Mouse (Mus musculus): ENCODE measurements around the gene Bcan. TPM values are rescaled to one million over a fixed set of nuclear protein-coding genes. Genes with fewer than 3 reads are reported as not detected.
A peak's percentile ranks its signal among the peaks of the same experiment; 100 is the strongest.

Gene Bcan
- polyA plus RNA-seq, 2 experiments = not detected

- DNase-seq (ENCODE audit: low read depth in 3 of 3, low spot score in 3 of 3) (peak; percentile 58 to 61 (median 59)), ATAC-seq (ENCODE audit: insufficient read depth) (peak; percentile 83)
- H3K36me3 ChIP-seq (replicated peaks; ENCODE audit: control insufficient read depth, insufficient read depth, low read depth) = no peaks in the 10 kb centered on the region
- TF ChIP-seq EP300 (IDR thresholded peaks at IDR 0.05; ENCODE audit: low read depth) (no peak), CTCF (IDR thresholded peaks at IDR 0.05; ENCODE audit: low read depth) (peak; percentile 89)
- peaks cover 0 to 2% of the 10 kb centered on the region in 2 experiments; a peak in 1 of 4 replicates for H3K4me1 ChIP-seq (replicated peaks; ENCODE audit: control insufficient read depth in 2 of 2, insufficient read depth in 2 of 2, low read length in 1 of 2)
- H3K4me3 ChIP-seq (ENCODE audit: insufficient read depth in 1 of 2, low read depth in 2 of 2, low read length in 2 of 2) = peak overlapping the region in 1 of 2 experiments; percentile 43; a peak in 2 of 4 replicates
- no peaks in the 10 kb centered on the region for H3K9me3 ChIP-seq (ENCODE audit: control insufficient read depth, low read length)
- H3K4me2 ChIP-seq (ENCODE audit: low read depth) = peak overlapping the region; percentile 64
- H3K9ac ChIP-seq (replicated peaks) = no peak overlapping the region
- WGBS (ENCODE audit: insufficient replicate concordance) = under 1% methylated on average over 27 of the region's 27 CpGs
- H3K27me3 ChIP-seq (ENCODE audit: control insufficient read depth, insufficient read depth, low read length) = peaks cover 17% of the 10 kb centered on the region
- H3K27ac ChIP-seq = no peak overlapping the region
Measured at GRCm38 (mm10) chr3:87960586-87961191, 39.3 kb downstream of the Bcan start.

GRCm38 (mm10) chr3:87960191-87960585 lies 39.8 kb downstream of the Bcan start:
- Histone ChIP-seq H3K4me2 (ENCODE audit: low read depth) (peak overlapping the region; percentile 64), H3K9ac (replicated peaks) (no peak overlapping the region), H3K27me3 (ENCODE audit: control insufficient read depth, insufficient read depth, low read length) (peaks cover 17% of the 10 kb centered on the region), H3K27ac (no peak overlapping the region), H3K36me3 (replicated peaks; ENCODE audit: control insufficient read depth, insufficient read depth, low read depth) (no peaks in the 10 kb centered on the region), H3K4me1 (replicated peaks; ENCODE audit: control insufficient read depth in 2 of 2, insufficient read depth in 2 of 2, low read length in 1 of 2) (peaks cover 0 to 2% of the 10 kb centered on the region in 2 experiments; a peak in 1 of 4 replicates), H3K9me3 (ENCODE audit: control insufficient read depth, low read length) (no peaks in the 10 kb centered on the region), H3K4me3 (ENCODE audit: insufficient read depth in 1 of 2, low read depth in 2 of 2, low read length in 2 of 2) (peak overlapping the region in 1 of 2 experiments; percentile 43; a peak in 2 of 4 replicates)
- TF ChIP-seq EP300 (IDR thresholded peaks at IDR 0.05; ENCODE audit: low read depth) = no peak
- TF ChIP-seq CTCF (IDR thresholded peaks at IDR 0.05; ENCODE audit: low read depth) = no peak
- DNase-seq (ENCODE audit: low read depth in 3 of 3, low spot score in 3 of 3) = no peak
- WGBS (ENCODE audit: insufficient replicate concordance) = 12% methylated on average over 10 of the region's 10 CpGs
- ATAC-seq (ENCODE audit: insufficient read depth) = no peak

- peaks cover 17% of the 10 kb centered on the region for H3K27me3 ChIP-seq (ENCODE audit: control insufficient read depth, insufficient read depth, low read length)
- H3K4me2 ChIP-seq (ENCODE audit: low read depth) = no peak overlapping the region
- peaks cover 0 to 2% of the 10 kb centered on the region in 2 experiments; a peak in 1 of 4 replicates for H3K4me1 ChIP-seq (replicated peaks; ENCODE audit: control insufficient read depth in 2 of 2, insufficient read depth in 2 of 2, low read length in 1 of 2)
- ATAC-seq (ENCODE audit: insufficient read depth) (no peak), DNase-seq (ENCODE audit: low read depth in 3 of 3, low spot score in 3 of 3) (no peak)
- no peak overlapping the region for H3K9ac ChIP-seq (replicated peaks)
- 52% methylated on average over 7 of the region's 7 CpGs for WGBS (ENCODE audit: insufficient replicate concordance)
- H3K4me3 ChIP-seq (ENCODE audit: insufficient read depth in 1 of 2, low read depth in 2 of 2, low read length in 2 of 2) = no peak overlapping the region
- no peak overlapping the region for H3K27ac ChIP-seq
- H3K36me3 ChIP-seq (replicated peaks; ENCODE audit: control insufficient read depth, insufficient read depth, low read depth) = no peaks in the 10 kb centered on the region
- H3K9me3 ChIP-seq (ENCODE audit: control insufficient read depth, low read length) = no peaks in the 10 kb centered on the region
- no peak for TF ChIP-seq EP300 (IDR thresholded peaks at IDR 0.05; ENCODE audit: low read depth)
- TF ChIP-seq CTCF (IDR thresholded peaks at IDR 0.05; ENCODE audit: low read depth) = no peak
Measured at GRCm38 (mm10) chr3:87959371-87959770, 40.7 kb downstream of the Bcan start.

DNA sequence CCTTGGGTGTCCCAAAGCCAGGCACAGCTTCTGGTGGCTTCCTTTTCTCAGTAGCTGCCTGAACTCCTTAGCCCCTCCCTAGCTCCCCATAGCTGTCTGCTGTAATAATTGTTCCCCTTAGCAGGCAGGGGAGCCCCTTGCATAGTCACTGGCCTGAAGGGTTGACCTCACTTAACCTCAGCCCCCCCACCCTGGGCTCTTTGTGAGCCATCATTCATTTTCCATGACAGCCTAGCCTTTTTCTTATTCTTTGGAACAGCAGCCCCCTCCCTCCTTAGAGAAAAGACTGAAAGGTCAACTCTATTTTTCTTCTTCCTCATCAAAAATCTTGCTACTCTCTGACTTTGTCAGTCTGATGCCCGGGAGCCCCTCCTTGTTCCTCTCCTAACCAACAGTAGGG lies 41.1 kb downstream of the Bcan start:
- Histone ChIP-seq H3K36me3 (replicated peaks; ENCODE audit: control insufficient read depth, insufficient read depth, low read depth) (no peaks in the 10 kb centered on the region), H3K4me2 (ENCODE audit: low read depth) (no peak overlapping the region), H3K9me3 (ENCODE audit: control insufficient read depth, low read length) (no peaks in the 10 kb centered on the region), H3K27ac (no peak overlapping the region), H3K4me3 (ENCODE audit: insufficient read depth in 1 of 2, low read depth in 2 of 2, low read length in 2 of 2) (no peak overlapping the region), H3K9ac (replicated peaks) (no peak overlapping the region), H3K4me1 (replicated peaks; ENCODE audit: control insufficient read depth in 2 of 2, insufficient read depth in 2 of 2, low read length in 1 of 2) (peaks cover 0 to 2% of the 10 kb centered on the region in 2 experiments; a peak in 1 of 4 replicates), H3K27me3 (ENCODE audit: control insufficient read depth, insufficient read depth, low read length) (peaks cover 17% of the 10 kb centered on the region)
- TF ChIP-seq EP300 (IDR thresholded peaks at IDR 0.05; ENCODE audit: low read depth) = no peak
- no peak for TF ChIP-seq CTCF (IDR thresholded peaks at IDR 0.05; ENCODE audit: low read depth)
- DNase-seq (ENCODE audit: low read depth in 3 of 3, low spot score in 3 of 3) (no peak), ATAC-seq (ENCODE audit: insufficient read depth) (no peak)
- 32% methylated on average over 1 of the region's 1 CpGs for WGBS (ENCODE audit: insufficient replicate concordance)

GRCm38 (mm10) chr3:87958476-87958875 lies 41.6 kb downstream of the Bcan start:
- no peak overlapping the region for H3K4me2 ChIP-seq (ENCODE audit: low read depth)
- H3K9me3 ChIP-seq (ENCODE audit: control insufficient read depth, low read length) = no peaks in the 10 kb centered on the region
- H3K9ac ChIP-seq (replicated peaks) = no peak overlapping the region
- TF ChIP-seq EP300 (IDR thresholded peaks at IDR 0.05; ENCODE audit: low read depth) = no peak
- TF ChIP-seq CTCF (IDR thresholded peaks at IDR 0.05; ENCODE audit: low read depth) = no peak
- ATAC-seq (ENCODE audit: insufficient read depth) (no peak), DNase-seq (ENCODE audit: low read depth in 3 of 3, low spot score in 3 of 3) (no peak)
- no peak overlapping the region for H3K27ac ChIP-seq
- H3K27me3 ChIP-seq (ENCODE audit: control insufficient read depth, insufficient read depth, low read length) = peaks cover 20% of the 10 kb centered on the region
- peaks cover 0 to 2% of the 10 kb centered on the region in 2 experiments; a peak in 1 of 4 replicates for H3K4me1 ChIP-seq (replicated peaks; ENCODE audit: control insufficient read depth in 2 of 2, insufficient read depth in 2 of 2, low read length in 1 of 2)
- H3K4me3 ChIP-seq (ENCODE audit: insufficient read depth in 1 of 2, low read depth in 2 of 2, low read length in 2 of 2) = no peak overlapping the region
- H3K36me3 ChIP-seq (replicated peaks; ENCODE audit: control insufficient read depth, insufficient read depth, low read depth) = no peaks in the 10 kb centered on the region
- 30% methylated on average over 4 of the region's 4 CpGs for WGBS (ENCODE audit: insufficient replicate concordance)
